ENCODE assay signal across 9 mouse cellular contexts in the genomic region with DNA sequence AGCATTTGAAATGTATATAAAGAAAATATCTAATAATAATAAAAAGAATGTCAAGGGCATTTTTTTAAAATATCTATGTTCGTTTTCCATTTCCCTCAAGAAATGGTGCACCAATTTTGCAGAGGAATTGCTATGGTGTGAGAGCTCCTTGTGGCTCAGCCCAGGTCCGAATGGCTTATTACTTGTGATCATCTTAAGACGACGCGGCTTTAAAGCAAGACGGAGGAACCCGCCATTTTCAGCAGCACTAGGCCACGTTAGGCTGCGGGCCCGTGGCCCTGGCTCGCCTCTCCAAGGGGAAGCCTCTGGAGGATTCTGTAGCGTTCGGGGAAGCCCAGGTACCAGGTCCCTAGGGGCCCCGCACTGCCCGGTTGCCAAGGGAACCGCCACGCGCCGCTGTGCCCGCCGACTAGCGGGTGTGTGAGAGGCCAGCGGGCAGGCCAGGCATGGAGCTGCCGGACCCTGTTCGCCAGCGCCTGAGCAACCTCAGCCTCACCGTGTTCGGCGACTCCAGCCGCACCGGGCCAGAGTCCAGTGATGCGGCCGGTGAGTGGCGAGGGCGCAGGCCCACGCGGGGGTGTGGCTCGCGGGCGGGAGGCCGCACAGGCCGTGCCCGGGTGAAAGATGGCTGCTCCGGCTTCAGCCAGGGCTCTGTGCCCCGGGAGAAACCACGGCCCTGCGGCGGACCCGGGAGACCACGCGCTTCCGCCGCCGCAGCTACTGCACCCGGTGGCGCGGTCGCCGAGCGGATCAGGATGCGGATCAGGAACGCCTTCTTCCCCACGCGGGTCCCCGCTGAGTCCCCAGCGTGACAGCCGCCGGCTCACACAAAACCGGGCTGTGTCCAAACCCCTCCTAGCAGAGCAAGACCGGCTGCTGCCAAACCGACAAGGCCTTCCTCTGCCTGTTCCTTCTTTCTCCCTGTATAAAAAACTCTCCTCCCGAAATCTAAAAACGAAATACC. TPM values are rescaled to one million over a fixed set of nuclear protein-coding genes. Genes with fewer than 3 reads are reported as not detected.
DNase-seq lines count a peak whose midpoint lies in the region; ATAC-seq and TF ChIP-seq lines count a peak whose summit lies in the region.
"Had no signal": no experiment of that assay in that cellular context is flagged by ENCODE, and none has a peak within 500 bp of the region (broad histone marks: within the 10 kb centered on the region; RNA-seq: fewer than 3 reads in every experiment).

A gene (plus strand): TSS at position 51 of the 964 bp plus-strand sequence.

- no peaks in the 10 kb centered on the region for H3K27me3 ChIP-seq in embryonic facial prominence, embryonic 15.5 days
- H3K27me3 ChIP-seq in heart, embryonic 10.5 days (ENCODE audit: insufficient read depth, poor library complexity, severe bottlenecking) = no peaks in the 10 kb centered on the region
- H3K27me3 ChIP-seq in kidney, embryonic 15.5 days = no peaks in the 10 kb centered on the region
- no peaks in the 10 kb centered on the region for H3K27me3 ChIP-seq in limb, embryonic 15.5 days
- H3K27me3 ChIP-seq in midbrain, postnatal 0 days (ENCODE audit: insufficient read depth, low read length) = no peaks in the 10 kb centered on the region

- peaks cover 4% of the 10 kb centered on the region for H3K4me1 ChIP-seq in bone marrow macrophage, adult 2 months (ENCODE audit: control insufficient read depth, insufficient read depth, low read length)
- H3K4me1 ChIP-seq in embryonic facial prominence, embryonic 15.5 days = no peaks in the 10 kb centered on the region
- peaks cover 16% of the 10 kb centered on the region for H3K4me1 ChIP-seq in heart, embryonic 10.5 days
- 0 out of 2 replicates have a peak, but pooled peaks cover 5% of the 10 kb centered on the region for H3K4me1 ChIP-seq in kidney, embryonic 15.5 days
- no peaks in the 10 kb centered on the region for H3K4me1 ChIP-seq in limb, embryonic 15.5 days
- no peaks in the 10 kb centered on the region for H3K4me1 ChIP-seq in midbrain, postnatal 0 days (ENCODE audit: insufficient read depth, low read length)

- H3K4me3 ChIP-seq in bone marrow macrophage, adult 2 months (ENCODE audit: insufficient read depth, low read length) = peak within 1 kb of the TSS; percentile 69
- peak within 1 kb of the TSS; percentile 76 for H3K4me3 ChIP-seq in embryonic facial prominence, embryonic 15.5 days (replicated peaks)
- peak within 1 kb of the TSS; percentile 90 for H3K4me3 ChIP-seq in heart, embryonic 10.5 days
- H3K4me3 ChIP-seq in kidney, embryonic 15.5 days (replicated peaks) = peak within 1 kb of the TSS; percentile 74
- peak within 1 kb of the TSS; percentile 77 for H3K4me3 ChIP-seq in limb, embryonic 15.5 days
- H3K4me3 ChIP-seq in midbrain, postnatal 0 days (ENCODE audit: low read depth, low read length) = peak within 1 kb of the TSS; percentile 70

- peak; percentile 92 for ATAC-seq in embryonic facial prominence, embryonic 15.5 days (ENCODE audit: insufficient number of reproducible peaks, low FRiP score, low TSS enrichment, low read depth)
- peak; percentile 97 for ATAC-seq in kidney, embryonic 15.5 days (replicated peaks; ENCODE audit: low FRiP score)
- peak; percentile 90 for ATAC-seq in limb, embryonic 15.5 days (ENCODE audit: insufficient number of reproducible peaks, low FRiP score, low TSS enrichment, low read depth)
- ATAC-seq in midbrain, postnatal 0 days (ENCODE audit: low FRiP score) = peak; percentile 94

- H3K9me3 ChIP-seq in embryonic facial prominence, embryonic 15.5 days (replicated peaks) = no peaks in the 10 kb centered on the region
- H3K9me3 ChIP-seq in heart, embryonic 10.5 days = no peaks in the 10 kb centered on the region
- H3K9me3 ChIP-seq in kidney, embryonic 15.5 days (replicated peaks) = no peaks in the 10 kb centered on the region
- no peaks in the 10 kb centered on the region for H3K9me3 ChIP-seq in limb, embryonic 15.5 days
- no peaks in the 10 kb centered on the region for H3K9me3 ChIP-seq in midbrain, postnatal 0 days (ENCODE audit: low read length)

- H3K36me3 ChIP-seq in embryonic facial prominence, embryonic 15.5 days = no peaks in the 10 kb centered on the region
- 0 out of 2 replicates have a peak, but pooled peaks cover 2% of the 10 kb centered on the region for H3K36me3 ChIP-seq in heart, embryonic 10.5 days
- H3K36me3 ChIP-seq in kidney, embryonic 15.5 days = no peaks in the 10 kb centered on the region
- no peaks in the 10 kb centered on the region for H3K36me3 ChIP-seq in limb, embryonic 15.5 days
- H3K36me3 ChIP-seq in midbrain, postnatal 0 days (ENCODE audit: insufficient read depth, low read length) = no peaks in the 10 kb centered on the region
- H3K36me3 ChIP-seq: G1E had no signal

- peak; percentile 74 for DNase-seq in 3T3-L1 (ENCODE audit: low read depth, low spot score)
- DNase-seq in heart, embryonic 10.5 days (ENCODE audit: low spot score) = peak; percentile 91
- DNase-seq in midbrain, postnatal 0 days (ENCODE audit: low spot score) = peak; percentile 82
- DNase-seq in spleen, postnatal 10 days (ENCODE audit: low spot score in 2 of 2) = peak; percentile 70 to 83

- TF ChIP-seq POLR2A in bone marrow macrophage, adult 2 months (IDR thresholded peaks at IDR 0.05; ENCODE audit: borderline replicate concordance, low read depth, low read length) = no peak

- under 1% methylated on average over 73 of the region's 73 CpGs for WGBS in embryonic facial prominence, embryonic 15.5 days
- under 1% methylated on average over 63 of the region's 73 CpGs for WGBS in heart, embryonic 10.5 days
- under 1% methylated on average over 72 of the region's 73 CpGs for WGBS in kidney, embryonic 15.5 days
- under 1% methylated on average over 73 of the region's 73 CpGs for WGBS in limb, embryonic 15.5 days
- under 1% methylated on average over 71 of the region's 73 CpGs for WGBS in midbrain, postnatal 0 days

- TF ChIP-seq CTCF in bone marrow macrophage, adult 2 months (IDR thresholded peaks at IDR 0.05; ENCODE audit: low read depth, low read length) = no peak
- 0 out of 2 replicates have a peak, but pooled peaks have one; percentile 29 for TF ChIP-seq CTCF in midbrain, postnatal 0 days (IDR thresholded peaks at IDR 0.05)

- peak within 1 kb of the TSS; percentile 91 for H3K9ac ChIP-seq in embryonic facial prominence, embryonic 15.5 days
- H3K9ac ChIP-seq in kidney, embryonic 15.5 days = peak within 1 kb of the TSS; percentile 85
- peak within 1 kb of the TSS; percentile 85 for H3K9ac ChIP-seq in limb, embryonic 15.5 days
- peak within 1 kb of the TSS; percentile 98 for H3K9ac ChIP-seq in midbrain, postnatal 0 days (replicated peaks; ENCODE audit: low read length, poor library complexity, severe bottlenecking)

- H3K27ac ChIP-seq in bone marrow macrophage, adult 2 months (ENCODE audit: insufficient read depth, low read depth, low read length) = peak within 1 kb of the TSS; percentile 52
- H3K27ac ChIP-seq in embryonic facial prominence, embryonic 15.5 days (replicated peaks) = peak within 1 kb of the TSS; percentile 95
- peak within 1 kb of the TSS; percentile 99 for H3K27ac ChIP-seq in heart, embryonic 10.5 days
- H3K27ac ChIP-seq in kidney, embryonic 15.5 days = peak within 1 kb of the TSS; percentile 96
- peak within 1 kb of the TSS; percentile 97 for H3K27ac ChIP-seq in limb, embryonic 15.5 days
- H3K27ac ChIP-seq in midbrain, postnatal 0 days (ENCODE audit: low read depth, low read length) = peak within 1 kb of the TSS; percentile 100

- H3K4me2 ChIP-seq in embryonic facial prominence, embryonic 15.5 days (replicated peaks) = peak within 1 kb of the TSS; percentile 77
- H3K4me2 ChIP-seq in kidney, embryonic 15.5 days = peak within 1 kb of the TSS; percentile 61
- H3K4me2 ChIP-seq in limb, embryonic 15.5 days = peak within 1 kb of the TSS; percentile 60
- peak within 1 kb of the TSS; percentile 80 for H3K4me2 ChIP-seq in midbrain, postnatal 0 days (ENCODE audit: low read depth, low read length, poor library complexity, severe bottlenecking)

RNA-seq across cellular contexts. Expression of the gene that starts here (rescaled TPM):
- 0.82 and 1.5 TPM in 2 replicates for polyA plus RNA-seq in bone marrow macrophage, adult 2 months (2012; ENCODE audit: insufficient read depth, insufficient read length, missing spikeins)
- polyA plus RNA-seq in embryonic facial prominence, embryonic 15.5 days (2015; fragmentation: Nextera tagmentation; extraction: Ambion mirVana) = 14.5 and 15.6 TPM in 2 replicates
- polyA plus RNA-seq in heart, embryonic 10.5 days (2016; fragmentation: Nextera tagmentation; extraction: Ambion mirVana) = 11.1 and 12.5 TPM in 2 replicates
- 15.6 and 15.8 TPM in 2 replicates for polyA plus RNA-seq in kidney, embryonic 15.5 days (2015; fragmentation: Nextera tagmentation; extraction: Ambion mirVana)
- polyA plus RNA-seq in limb, embryonic 15.5 days (2015; fragmentation: Nextera tagmentation; extraction: Ambion mirVana) = 13.4 and 16.0 TPM in 2 replicates
- 18.0 and 28.0 TPM in 2 replicates for total RNA-seq in midbrain, postnatal 0 days (2014; rRNA removed)
- polyA plus RNA-seq in midbrain, postnatal 0 days (2015; fragmentation: Nextera tagmentation; extraction: Ambion mirVana) = 24.7 and 26.0 TPM in 2 replicates
- total RNA-seq: G1E had no signal
- polyA plus RNA-seq: G1E had no signal

Comparison
In these comparisons a context has a peak if more than half of its experiments do, and no peak if none do; other contexts are left out.
1. Peak in every context shown above with its lines: DNase-seq, ATAC-seq, H3K4me3 ChIP-seq and H3K27ac ChIP-seq.